9 mouse cellular contexts compared by ENCODE assay signal in genomic region chr7:80441986-80442904, GRCm38 (mm10). TPM values are rescaled to one million over a fixed set of nuclear protein-coding genes. Genes with fewer than 3 reads are reported as not detected.
DNase-seq lines count a peak whose midpoint lies in the region; ATAC-seq lines count a peak whose summit lies in the region.
"Had no signal": no experiment of that assay in that cellular context is flagged by ENCODE, and none has a peak within 500 bp of the region (broad histone marks: within the 10 kb centered on the region; RNA-seq: fewer than 3 reads in every experiment).

No protein-coding gene starts in this region.

- intact Hi-C loops in heart, postnatal 10 days (cut with DNase I), result no loop called here
- intact Hi-C loops in heart, postnatal 14 days (cut with DNase I), result no loop called here

- no peak overlapping the region for H3K4me3 ChIP-seq in forebrain, embryonic 15.5 days

- no peak overlapping the region for H3K4me2 ChIP-seq in forebrain, embryonic 15.5 days (replicated peaks)

- H3K4me1 ChIP-seq in forebrain, embryonic 15.5 days, result peaks cover 37% of the 10 kb centered on the region

- 49% methylated on average over 11 of the region's 11 CpGs for WGBS in forebrain, embryonic 15.5 days

- DNase-seq in heart, postnatal 10 days, result peak; percentile 28 to 41
- no peak for DNase-seq in heart, postnatal 14 days
- DNase-seq in 3134 (ENCODE audit: extremely low read depth, insufficient read length, low spot score) (peak; percentile 76), 3T3-L1 (ENCODE audit: low read depth, low spot score) (peak; percentile 85), liver (no peak)
- DNase-seq in Muller cell, postnatal 12 days (ENCODE audit: inconsistent ontology term), result no peak

- peak; percentile 72; the same call in 1 of the 2 replicates for ATAC-seq in forebrain, embryonic 15.5 days (replicated peaks)
- no peak for ATAC-seq in erythroid progenitor cell, adult 5-6 weeks (replicated peaks; ENCODE audit: low FRiP score, poor library complexity, severe bottlenecking)
- ATAC-seq: intestine, embryonic 16.5 days had no signal

- H3K27ac ChIP-seq in forebrain, embryonic 15.5 days (replicated peaks), result peak overlapping the region; percentile 52; the same call in 1 of the 2 replicates

- no peaks in the 10 kb centered on the region for H3K36me3 ChIP-seq in forebrain, embryonic 15.5 days

- no peaks in the 10 kb centered on the region for H3K27me3 ChIP-seq in forebrain, embryonic 15.5 days

- H3K9ac ChIP-seq in forebrain, embryonic 15.5 days (replicated peaks), result no peak overlapping the region

- H3K9me3 ChIP-seq in forebrain, embryonic 15.5 days, result no peaks in the 10 kb centered on the region

RNA-seq across cellular contexts. Expression of gene Furin, which starts 37.0 kb away (rescaled TPM):
- total RNA-seq in heart, postnatal 10 days (2021), result 100 to 1,000 TPM; 119 to 139 TPM
- total RNA-seq in heart, postnatal 14 days (2021), result 100 to 1,000 TPM; 115 to 127 TPM
- polyA plus RNA-seq in forebrain, embryonic 15.5 days (2015; fragmentation: Nextera tagmentation; extraction: Ambion mirVana), result 4.8 and 4.9 TPM in 2 replicates
- 22.7 and 51.1 TPM in 2 replicates for total RNA-seq in erythroid progenitor cell, adult 5-6 weeks (2015; ENCODE audit: low replicate concordance)
- total RNA-seq in erythroid progenitor cell, adult 5-6 weeks (2017; ENCODE audit: low replicate concordance), result 24.6 and 28.2 TPM in 2 replicates

RNA-seq across cellular contexts. Expression of gene Fes, which starts 54.5 kb away (rescaled TPM):
- total RNA-seq in heart, postnatal 10 days (2021), result 10 to 100 TPM; 19.9 to 21.7 TPM
- total RNA-seq in heart, postnatal 14 days (2021), result 10 to 100 TPM; 16.7 to 18.2 TPM
- polyA plus RNA-seq in forebrain, embryonic 15.5 days (2015; fragmentation: Nextera tagmentation; extraction: Ambion mirVana), result 2.6 and 3.3 TPM in 2 replicates
- 31.0 and 53.2 TPM in 2 replicates for total RNA-seq in erythroid progenitor cell, adult 5-6 weeks (2015; ENCODE audit: low replicate concordance)
- 9.1 and 17.2 TPM in 2 replicates for total RNA-seq in erythroid progenitor cell, adult 5-6 weeks (2017; ENCODE audit: low replicate concordance)

Comparison
In these comparisons a context has a peak if more than half of its experiments do, and no peak if none do; other contexts are left out.
1. DNase-seq: peak in heart, postnatal 10 days (2 of 2), 3134 (single experiment) and 3T3-L1 (single experiment); none in heart, postnatal 14 days (0 of 2), Muller cell, postnatal 12 days (single experiment) and liver (single experiment).